Mouse (Mus musculus) testis, postnatal 10 days (tissue): ENCODE data around the gene Spint3.
A peak's percentile ranks its signal among the peaks of the same experiment; 100 is the strongest.
"Not testable (repeated sequence)": the region's sequence is repeated elsewhere in the genome, so short reads cannot be mapped to it uniquely, and the experiment has no call there.

Experiments used
- DNase-seq: peaks from one replicate; pipeline ENCODE4 v3.0.0; 2021; ENCODE audit warnings: low spot score

The Spint3 gene

GRCm38 (mm10) chr2:164573359-164573758 is at the start of gene Spint3:
Gene Spint3 (minus strand): TSS chr2:164573459.
- not testable (repeated sequence) for DNase-seq

DNA sequence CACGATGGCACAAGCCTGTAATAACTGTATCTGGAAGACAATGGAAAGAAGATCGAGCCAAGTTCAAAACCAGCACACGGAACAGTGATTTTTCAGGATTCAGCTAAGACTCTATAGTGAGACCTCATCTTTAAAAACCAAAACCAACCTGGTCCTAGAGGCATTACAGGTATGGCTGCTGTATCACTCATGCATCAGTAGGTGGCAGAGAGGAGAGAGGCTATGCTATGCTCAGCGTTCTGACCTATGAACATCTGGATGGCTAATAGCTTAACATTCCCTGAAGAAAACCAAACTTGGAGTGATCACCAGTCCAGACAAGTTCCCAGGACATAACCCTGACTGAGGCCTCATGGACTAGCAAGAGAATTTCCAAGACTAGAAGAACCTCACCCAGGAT is 48.5 kb upstream of the Spint3 start:
- no peak for DNase-seq

GRCm38 (mm10) chr2:164619050-164619449 is 45.8 kb upstream of the Spint3 start:
- DNase-seq = no peak

DNA sequence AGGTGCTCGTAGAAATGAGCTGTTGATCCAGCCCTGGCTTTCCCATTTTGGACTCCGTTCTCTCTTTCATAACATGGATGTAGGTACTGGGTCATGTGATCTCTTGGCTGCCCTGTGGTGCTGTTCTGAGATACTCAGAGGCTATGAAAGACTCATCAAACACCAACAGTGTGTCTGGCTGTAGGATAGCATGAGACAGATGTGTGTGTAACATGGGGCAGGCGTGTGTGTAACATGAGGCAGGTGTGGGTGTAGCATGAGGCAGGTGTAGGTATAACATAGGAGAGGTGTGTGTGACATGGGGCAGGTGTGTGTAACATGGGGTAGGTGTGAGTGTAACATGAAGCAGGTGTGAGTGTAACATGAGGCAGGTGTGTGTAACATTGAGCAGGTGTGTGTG is 42.1 kb upstream of the Spint3 start:
- DNase-seq = no peak

GRCm38 (mm10) chr2:164613471-164613870 is 40.2 kb upstream of the Spint3 start, which contains the start of the genes Wfdc6b and Wfdc8:
Gene Wfdc6b (plus strand): TSS chr2:164613522.
Gene Wfdc8 (minus strand): TSS chr2:164613626.
- peak; percentile 94 for DNase-seq

GRCm38 (mm10) chr2:164608781-164609180 is 35.5 kb upstream of the Spint3 start:
- no peak for DNase-seq

DNA sequence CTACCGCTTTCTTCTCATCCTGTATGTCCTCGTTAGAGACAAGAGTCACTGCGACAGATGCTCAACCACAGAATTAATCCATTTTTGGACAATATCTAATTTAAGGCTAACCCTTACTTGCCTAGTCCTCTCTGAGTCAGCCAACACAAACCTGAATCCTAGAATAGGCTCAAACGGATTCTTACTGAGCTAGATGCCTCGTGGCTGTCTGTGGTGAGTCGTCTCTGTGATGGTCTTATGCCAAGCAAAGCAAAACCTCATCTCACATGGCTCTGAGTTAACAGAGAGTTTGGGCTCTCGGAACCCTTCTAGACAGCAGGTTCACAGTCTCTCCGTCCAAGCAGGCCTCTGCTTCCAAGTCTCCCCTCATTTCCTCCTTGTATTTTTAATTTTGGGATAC is 31.2 kb upstream of the Spint3 start:
- DNase-seq = no peak

DNA sequence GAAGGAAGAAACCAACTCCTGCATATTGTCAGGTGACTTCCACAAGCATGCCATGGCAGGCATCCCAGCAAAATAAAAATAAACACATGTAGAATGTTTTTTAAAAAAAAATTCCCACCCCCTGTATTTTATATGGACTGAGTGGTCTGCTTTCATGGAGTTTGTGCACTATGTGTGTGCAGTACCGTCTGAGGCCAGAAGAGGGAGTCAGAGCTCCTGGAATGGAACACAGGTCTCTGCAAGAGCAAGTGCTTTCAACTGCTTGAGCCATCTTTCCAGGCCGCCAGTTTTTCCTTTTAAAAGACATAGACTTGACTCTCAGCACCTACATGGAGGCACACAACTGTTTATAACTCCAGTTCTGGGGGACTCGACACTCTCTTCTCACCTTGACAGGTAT is 30.2 kb upstream of the Spint3 start:
- DNase-seq = no peak

- DNase-seq = no peak
Measured at GRCm38 (mm10) chr2:164600179-164600578, 26.9 kb upstream of the Spint3 start.

DNA sequence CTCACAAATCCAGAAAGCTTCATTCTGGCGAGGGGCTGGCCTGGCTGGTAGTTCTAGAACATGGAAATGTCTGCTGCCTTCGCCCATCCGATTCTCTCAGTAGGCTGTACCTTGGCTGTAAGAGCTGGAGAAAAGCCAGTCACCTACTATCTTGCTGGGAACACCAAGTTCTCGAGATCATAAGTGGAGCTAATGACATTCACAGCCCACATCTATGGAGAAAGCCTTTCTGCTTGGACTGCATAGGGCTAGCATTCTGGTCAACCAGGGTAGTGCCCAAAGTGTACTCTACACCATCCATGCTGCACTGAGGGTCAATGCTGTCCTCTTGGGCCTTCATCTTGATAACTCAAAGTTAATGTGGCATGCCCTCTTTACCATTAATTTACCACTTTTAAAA is 20.2 kb upstream of the Spint3 start, which contains the start of gene Eppin:
Eppin (minus strand) TSS at position 101 of the 400 bp plus-strand sequence.
- no peak for DNase-seq

GRCm38 (mm10) chr2:164592014-164592413 is 18.8 kb upstream of the Spint3 start:
- DNase-seq = no peak

- DNase-seq = peak; percentile 82
Measured at GRCm38 (mm10) chr2:164585025-164585725, 11.9 kb upstream of the Spint3 start, which contains the start of gene Wfdc6a. Gene Wfdc6a (minus strand): TSS chr2:164585447.

DNA sequence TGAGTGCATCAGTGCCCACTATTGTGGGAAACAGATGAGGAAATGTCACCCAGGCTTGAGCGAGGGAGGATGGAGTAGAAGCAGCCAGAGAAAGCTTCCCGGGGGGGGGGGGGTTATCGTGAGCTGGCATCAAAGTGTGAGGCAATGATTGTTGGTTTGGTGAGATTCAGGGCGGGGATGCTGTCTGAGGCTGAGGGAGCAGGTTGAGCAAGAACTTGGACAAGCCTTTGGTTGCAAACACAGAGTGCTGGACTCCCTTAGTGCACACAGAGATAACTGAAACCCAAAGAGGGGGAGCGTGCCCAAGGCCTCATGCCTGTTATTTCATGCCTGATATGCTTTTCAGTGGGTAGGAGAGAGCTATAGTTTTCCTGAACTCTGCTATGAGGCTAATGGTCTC is 5.8 kb downstream of the Spint3 start:
- no peak for DNase-seq

DNA sequence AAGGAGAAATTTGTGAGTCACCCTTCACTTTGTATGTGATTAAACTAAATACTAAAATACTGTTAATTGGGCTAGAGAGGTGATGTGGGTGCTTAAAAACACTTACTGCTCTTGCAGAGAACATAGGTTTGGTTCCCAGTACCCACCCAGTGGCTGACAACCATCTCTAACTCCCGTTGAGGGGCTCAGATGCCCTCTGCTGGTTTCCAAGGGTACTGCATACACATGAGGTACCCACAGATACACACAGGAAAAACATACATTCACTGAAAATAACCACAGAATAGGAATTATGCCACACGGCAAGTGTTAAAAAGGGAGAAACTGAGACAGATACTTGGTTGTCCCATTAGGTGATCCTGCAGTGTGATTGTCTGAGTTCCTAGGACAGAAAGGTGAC is 6.3 kb downstream of the Spint3 start:
- no peak for DNase-seq

- DNase-seq = no peak
Measured at GRCm38 (mm10) chr2:164564346-164564745, 8.9 kb downstream of the Spint3 start.

DNA sequence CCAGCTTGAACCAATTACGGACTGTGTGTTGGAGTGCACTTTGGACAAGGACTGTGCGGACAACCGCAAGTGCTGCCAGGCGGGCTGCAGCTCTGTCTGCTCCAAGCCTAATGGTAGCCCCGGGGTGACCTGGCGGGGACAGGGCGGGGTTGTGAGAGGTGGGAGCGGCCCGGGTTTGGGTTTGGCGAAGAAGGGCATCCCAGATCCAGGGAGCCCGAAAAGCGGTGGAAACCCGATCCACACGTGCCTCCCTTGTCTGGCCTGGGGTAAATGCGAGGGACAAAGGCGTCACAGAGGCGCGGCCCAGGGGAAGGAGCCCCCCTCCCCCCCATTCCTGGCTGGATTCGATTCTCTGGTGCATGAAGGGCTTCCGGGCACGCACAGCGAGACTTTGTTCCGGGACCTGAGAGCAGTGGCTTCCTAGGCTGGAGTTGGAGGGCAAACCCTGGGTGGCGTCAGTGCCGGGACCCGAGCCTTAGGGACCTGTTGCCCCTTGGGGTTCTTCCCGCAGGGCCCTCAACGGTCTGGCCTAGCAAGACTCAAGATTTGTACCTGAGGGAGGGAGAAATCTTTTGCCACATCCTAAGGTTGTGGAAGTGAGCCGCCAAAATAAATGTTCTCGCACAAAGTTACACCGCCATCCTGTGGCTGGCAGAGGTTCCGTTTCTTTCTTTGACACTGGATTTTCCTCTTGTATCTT is 9.8 kb downstream of the Spint3 start:
- peak; percentile 66 for DNase-seq

- DNase-seq = no peak
Measured at GRCm38 (mm10) chr2:164562391-164563188, 10.7 kb downstream of the Spint3 start, which contains the start of gene Wfdc2. Gene Wfdc2 (plus strand): TSS chr2:164562413.

DNA sequence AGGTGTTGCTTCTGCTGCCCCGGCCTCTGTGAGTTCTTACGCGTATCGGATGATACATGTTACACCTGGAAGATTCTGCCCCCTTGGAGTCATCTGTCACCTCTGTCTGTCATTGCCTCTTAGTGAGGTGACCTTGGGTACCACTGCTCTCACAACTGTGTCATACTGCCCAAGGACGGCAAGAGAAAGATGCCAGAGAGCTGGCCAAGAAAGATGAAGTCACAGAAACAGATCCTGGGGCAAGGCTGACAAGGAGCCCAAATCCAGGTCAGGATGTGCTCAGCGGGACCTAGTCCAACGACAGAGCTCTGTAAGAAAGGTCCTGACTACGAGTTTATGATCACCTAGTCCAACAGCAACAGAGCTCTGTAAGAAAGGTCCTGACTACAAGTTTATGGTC is 13.2 kb downstream of the Spint3 start:
- no peak for DNase-seq

GRCm38 (mm10) chr2:164558991-164559645 is 14.1 kb downstream of the Spint3 start:
- DNase-seq = no peak

DNA sequence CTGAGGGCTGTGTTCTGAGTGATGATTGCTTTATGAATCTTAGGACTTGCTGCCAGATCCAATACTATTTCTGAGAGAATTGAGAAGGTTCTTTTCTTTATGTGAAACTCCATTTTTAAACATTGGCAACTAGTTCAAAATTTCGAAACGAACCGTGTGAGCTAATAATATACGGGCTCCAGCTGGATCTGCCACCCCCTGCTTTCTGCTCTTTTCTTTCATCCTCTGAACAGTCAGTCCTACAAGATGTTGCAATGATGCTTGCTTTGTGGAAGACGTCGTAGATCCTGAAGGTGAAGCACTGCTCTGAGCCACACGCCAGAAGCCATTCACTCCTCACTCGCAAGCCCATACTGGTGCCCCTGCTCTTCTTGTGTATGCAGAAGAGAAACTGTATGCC is 14.8 kb downstream of the Spint3 start:
- DNase-seq = no peak

GRCm38 (mm10) chr2:164551502-164551901 is 21.8 kb downstream of the Spint3 start:
- DNase-seq = no peak

- no peak for DNase-seq
Measured at GRCm38 (mm10) chr2:164550895-164551269, 22.4 kb downstream of the Spint3 start.
